Mouse (Mus musculus) ES-Bruce4 (cell line): ENCODE results near the gene Bbox1.

Experiments used
- CTCF ChIP-seq: IDR thresholded peaks from one replicate; pipeline ENCODE4 v1.8.1; 2011; ENCODE audit warnings: low read depth, low read length
- POLR2A ChIP-seq: IDR thresholded peaks from one replicate; pipeline ENCODE4 v1.8.1; 2011; ENCODE audit warnings: low read length; ENCODE audit not compliant: insufficient read depth

DNA sequence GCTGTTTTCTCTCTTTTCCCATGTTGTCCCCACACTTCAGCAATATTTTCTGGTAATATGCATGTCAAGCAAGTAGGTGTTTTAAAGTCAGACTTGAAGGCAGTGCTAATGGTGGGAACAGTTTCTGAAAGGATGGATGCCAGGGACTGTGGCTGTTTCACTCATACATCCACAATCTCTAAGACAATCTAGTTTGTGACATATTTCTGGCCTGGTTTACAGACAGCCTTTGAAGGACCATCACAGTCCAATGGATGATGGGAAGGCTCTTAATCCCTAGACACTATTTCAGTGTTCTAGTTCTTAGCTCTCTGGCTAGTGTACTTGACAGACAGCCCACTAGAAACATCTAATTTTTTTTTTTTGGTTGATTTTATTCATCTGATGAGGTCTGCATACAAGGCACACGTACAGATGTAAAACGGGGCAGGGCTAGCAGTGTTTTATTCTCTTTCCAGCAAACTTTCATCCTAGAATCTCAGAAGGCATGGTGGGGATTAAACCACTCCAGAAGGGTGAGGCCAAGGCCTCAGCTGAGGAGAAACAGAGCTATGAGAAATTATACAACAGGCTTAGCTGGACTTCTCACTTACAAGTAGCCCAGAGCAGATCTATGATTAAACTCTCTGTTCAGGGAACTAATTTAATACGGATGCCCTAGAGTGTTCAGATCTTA, 28.4 kb downstream of the Bbox1 start:
- no peak for TF ChIP-seq POLR2A
- TF ChIP-seq CTCF = no peak
